Mouse (Mus musculus) CH12.LX (cell line): ENCODE results near the gene Anp32b.

ENCODE experiments used
- CHD1 ChIP-seq: IDR thresholded peaks from 2 replicates; pipeline ENCODE4 v1.6.1; 2012; ENCODE audit warnings: low read depth, low read length, improper control_type of control experiment, inconsistent platforms
- CTCF ChIP-seq, 2 experiments: IDR thresholded peaks in 1 of 2; conservative IDR thresholded peaks in 1 of 2; 2 replicates each; pipeline ENCODE4 v1.5.1; 2011 to 2012; ENCODE audit warnings: low read depth in 2 of 2, low read length in 2 of 2, improper control_type of control experiment in 1 of 2, inconsistent platforms in 1 of 2, mild to moderate bottlenecking in 1 of 2, moderate library complexity in 1 of 2
- EP300 ChIP-seq: IDR thresholded peaks from 2 replicates; pipeline ENCODE4 v1.6.1; 2011; ENCODE audit warnings: low read length, improper control_type of control experiment
- HCFC1 ChIP-seq: IDR thresholded peaks from 2 replicates; pipeline ENCODE4 v1.6.1; 2012; ENCODE audit warnings: low read depth, mild to moderate bottlenecking, inconsistent platforms, low read length, improper control_type of control experiment
- IRF4 ChIP-seq: IDR thresholded peaks from 2 replicates; pipeline ENCODE4 v1.6.1; 2014; ENCODE audit warnings: low read depth, mild to moderate bottlenecking, inconsistent platforms, low read length, improper control_type of control experiment
- JUND ChIP-seq: conservative IDR thresholded peaks from 2 replicates; pipeline ENCODE4 v1.6.1; 2011; ENCODE audit warnings: low read depth, low read length, improper control_type of control experiment
- NELFE ChIP-seq: IDR thresholded peaks from 2 replicates; pipeline ENCODE4 v1.6.1; 2011; ENCODE audit warnings: low read depth, low read length, improper control_type of control experiment
- NRF1 ChIP-seq: IDR thresholded peaks from 2 replicates; pipeline ENCODE4 v1.6.1; 2014; ENCODE audit warnings: low read depth, mild to moderate bottlenecking, inconsistent platforms, low read length, improper control_type of control experiment, moderate library complexity
- POLR2A ChIP-seq: IDR thresholded peaks from 2 replicates; pipeline ENCODE4 v1.6.1; 2011; ENCODE audit warnings: low read depth, mild to moderate bottlenecking, improper control_type of control experiment, low read length
- POLR2AphosphoS2 ChIP-seq: IDR thresholded peaks from 2 replicates; pipeline ENCODE4 v1.6.1; 2011; ENCODE audit warnings: low read depth, low read length, improper control_type of control experiment
- RCOR1 ChIP-seq: conservative IDR thresholded peaks from 2 replicates; pipeline ENCODE4 v1.6.1; 2012; ENCODE audit warnings: low read depth, mild to moderate bottlenecking, inconsistent platforms, low read length, improper control_type of control experiment
- USF1 ChIP-seq: IDR thresholded peaks from 2 replicates; pipeline ENCODE4 v1.6.1; 2014; ENCODE audit warnings: low read depth, mild to moderate bottlenecking, inconsistent platforms, low read length, improper control_type of control experiment

GRCm38 (mm10) chr4:46417491-46417890 is 33.2 kb upstream of the Anp32b start:
- TF ChIP-seq EP300 (no peak), POLR2A (no peak), CTCF (conservative IDR thresholded peaks at IDR 0.05 in 1 of 2, IDR thresholded peaks at IDR 0.05 in 1 of 2; ENCODE audit: low read depth in 2 of 2, low read length in 2 of 2) (peak in 1 of 2 experiments; percentile 47; a peak in 2 of 4 replicates), JUND (no peak), USF1 (no peak), RCOR1 (no peak), NRF1 (no peak), CHD1 (no peak), POLR2AphosphoS2 (no peak), IRF4 (no peak), HCFC1 (no peak), NELFE (no peak)
